12 mouse cellular contexts compared by ENCODE assay signal in the genomic region with DNA sequence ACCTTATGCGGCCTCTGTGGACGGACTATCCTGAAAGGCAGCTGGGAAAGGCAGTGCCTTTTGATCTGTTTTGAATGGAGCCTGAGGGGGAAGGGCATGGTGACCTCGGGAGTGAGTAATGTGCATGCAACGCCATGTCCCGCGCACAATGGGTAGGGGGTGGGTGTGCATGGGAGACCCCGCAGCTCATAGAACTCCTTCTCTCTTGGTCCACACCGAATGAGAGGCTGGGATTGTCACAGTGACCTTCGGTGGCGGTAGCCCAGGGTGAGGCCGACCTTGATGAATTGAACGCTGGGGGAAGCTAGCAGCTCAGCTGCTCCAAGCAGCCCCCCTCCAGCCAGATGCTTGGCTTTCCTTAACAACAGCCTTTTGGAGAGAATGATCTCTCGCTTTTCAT.
DNase-seq lines count a peak whose midpoint lies in the region; ATAC-seq lines count a peak whose summit lies in the region.
"Had no signal": no experiment of that assay in that cellular context is flagged by ENCODE, and none has a peak within 500 bp of the region (broad histone marks: within the 10 kb centered on the region; RNA-seq: fewer than 3 reads in every experiment).

No protein-coding gene starts in this region.

- no peaks in the 10 kb centered on the region for H3K9me3 ChIP-seq in embryonic facial prominence, embryonic 10.5 days
- H3K9me3 ChIP-seq in hindbrain, embryonic 16.5 days (ENCODE audit: control insufficient read depth, low read length): no peaks in the 10 kb centered on the region
- no peaks in the 10 kb centered on the region for H3K9me3 ChIP-seq in neural tube, embryonic 13.5 days
- H3K9me3 ChIP-seq: kidney, embryonic 15.5 days; megakaryocyte, embryonic 14.5 days had no signal

- H3K27ac ChIP-seq in embryonic facial prominence, embryonic 10.5 days (replicated peaks): peak overlapping the region; percentile 61
- H3K27ac ChIP-seq in hindbrain, embryonic 16.5 days (ENCODE audit: low read depth, low read length): peak overlapping the region; percentile 40
- H3K27ac ChIP-seq in neural tube, embryonic 13.5 days (replicated peaks): peak overlapping the region; percentile 86
- H3K27ac ChIP-seq: kidney, embryonic 15.5 days had no signal

- peak overlapping the region; percentile 33; the same call in 1 of the 2 replicates for H3K9ac ChIP-seq in hindbrain, embryonic 16.5 days (ENCODE audit: low read depth, low read length)
- H3K9ac ChIP-seq in neural tube, embryonic 13.5 days: peak overlapping the region; percentile 46
- H3K9ac ChIP-seq: kidney, embryonic 15.5 days had no signal

- 10% methylated on average over 13 of the region's 13 CpGs for WGBS in embryonic facial prominence, embryonic 10.5 days
- WGBS in hindbrain, embryonic 16.5 days: 8% methylated on average over 13 of the region's 13 CpGs
- 5% methylated on average over 13 of the region's 13 CpGs for whole genome bisulfite sequencing in neural tube, embryonic 13.5 days

- intact Hi-C loops in left cerebral cortex, postnatal 10 days (cut with DNase I): no loop called here

- DNase-seq in adrenal gland, postnatal 10 days: peak; percentile 45
- DNase-seq in embryonic facial prominence, embryonic 10.5 days (ENCODE audit: low spot score): peak; percentile 48
- no peak for DNase-seq in left cerebral cortex, postnatal 10 days (ENCODE audit: extremely low spot score in 1 of 2, low spot score in 2 of 2)
- no peak for DNase-seq in cerebellum, postnatal 14 days
- DNase-seq in thymus, postnatal 36 days: no peak
- DNase-seq: thymus, adult 2 months had no signal

- ATAC-seq in hindbrain, embryonic 16.5 days: peak; percentile 70
- peak; percentile 58 for ATAC-seq in neural tube, embryonic 13.5 days (ENCODE audit: low read depth)

- peaks cover 26% of the 10 kb centered on the region for H3K27me3 ChIP-seq in embryonic facial prominence, embryonic 10.5 days (replicated peaks; ENCODE audit: low read depth, poor library complexity, severe bottlenecking)
- H3K27me3 ChIP-seq in hindbrain, embryonic 16.5 days (replicated peaks; ENCODE audit: control insufficient read depth, insufficient read depth, low read length): no peaks in the 10 kb centered on the region
- H3K27me3 ChIP-seq in neural tube, embryonic 13.5 days: no peaks in the 10 kb centered on the region

- no peaks in the 10 kb centered on the region for H3K36me3 ChIP-seq in embryonic facial prominence, embryonic 10.5 days (replicated peaks)
- no peaks in the 10 kb centered on the region for H3K36me3 ChIP-seq in hindbrain, embryonic 16.5 days (ENCODE audit: control insufficient read depth, insufficient read depth, low read length)
- H3K36me3 ChIP-seq in neural tube, embryonic 13.5 days: no peaks in the 10 kb centered on the region
- H3K36me3 ChIP-seq: G1E; kidney, embryonic 15.5 days had no signal

- H3K4me2 ChIP-seq in hindbrain, embryonic 16.5 days (ENCODE audit: low read length): peak overlapping the region; percentile 8; the same call in 1 of the 2 replicates
- peak overlapping the region; percentile 33 for H3K4me2 ChIP-seq in neural tube, embryonic 13.5 days
- H3K4me2 ChIP-seq: kidney, embryonic 15.5 days; liver, embryonic 11.5 days had no signal

- peak overlapping the region; percentile 35 for H3K4me3 ChIP-seq in embryonic facial prominence, embryonic 10.5 days
- no peak overlapping the region for H3K4me3 ChIP-seq in hindbrain, embryonic 16.5 days (ENCODE audit: low read length)
- H3K4me3 ChIP-seq in neural tube, embryonic 13.5 days: no peak overlapping the region
- H3K4me3 ChIP-seq: kidney, embryonic 15.5 days; megakaryocyte, embryonic 14.5 days had no signal

- peaks cover 37% of the 10 kb centered on the region for H3K4me1 ChIP-seq in embryonic facial prominence, embryonic 10.5 days
- peaks cover 29% of the 10 kb centered on the region for H3K4me1 ChIP-seq in hindbrain, embryonic 16.5 days (ENCODE audit: control insufficient read depth, insufficient read depth, low read depth, low read length)
- peaks cover 67% of the 10 kb centered on the region for H3K4me1 ChIP-seq in neural tube, embryonic 13.5 days (replicated peaks)

Comparison
In these comparisons a context has a peak if more than half of its experiments do, and no peak if none do; other contexts are left out.
1. DNase-seq: peak in adrenal gland, postnatal 10 days (single experiment) and embryonic facial prominence, embryonic 10.5 days (single experiment); none in left cerebral cortex, postnatal 10 days (0 of 2), cerebellum, postnatal 14 days (0 of 2) and thymus, postnatal 36 days (0 of 2).
2. Peak in every context shown above with its lines, with median percentiles within 50 percentile points of each other: H3K27ac ChIP-seq.